ENCODE assay signal across 34 mouse cellular contexts in genomic region chr3:136086431-136086830, GRCm38 (mm10).
DNase-seq lines count a peak whose midpoint lies in the region; ATAC-seq and TF ChIP-seq lines count a peak whose summit lies in the region.
"Had no signal": no experiment of that assay in that cellular context is flagged by ENCODE, and none has a peak within 500 bp of the region (broad histone marks: within the 10 kb centered on the region; RNA-seq: fewer than 3 reads in every experiment).

No protein-coding gene starts in this region.

- no peak for TF ChIP-seq CTCF in left cerebral cortex, adult 2 months (IDR thresholded peaks at IDR 0.05)

- no peaks in the 10 kb centered on the region for H3K27me3 ChIP-seq in midbrain, embryonic 10.5 days (ENCODE audit: low read depth, poor library complexity, severe bottlenecking)
- H3K27me3 ChIP-seq: embryonic facial prominence, embryonic 13.5 days; hindbrain, embryonic 15.5 days; limb, embryonic 15.5 days; liver, embryonic 13.5 days; midbrain, embryonic 13.5 days had no signal

- H3K4me3 ChIP-seq in midbrain, embryonic 10.5 days = no peak overlapping the region
- H3K4me3 ChIP-seq in left cerebral cortex, adult 2 months = no peak overlapping the region
- H3K4me3 ChIP-seq: embryonic facial prominence, embryonic 13.5 days; forebrain, embryonic 10.5 days; heart, embryonic 10.5 days; hindbrain, embryonic 15.5 days; limb, embryonic 10.5 days; limb, embryonic 15.5 days; liver, embryonic 13.5 days; midbrain, embryonic 13.5 days had no signal

- H3K27ac ChIP-seq in midbrain, embryonic 10.5 days (replicated peaks) = no peak overlapping the region
- H3K27ac ChIP-seq in left cerebral cortex, adult 2 months = no peak overlapping the region
- H3K27ac ChIP-seq: embryonic facial prominence, embryonic 13.5 days; forebrain, embryonic 10.5 days; heart, embryonic 10.5 days; hindbrain, embryonic 15.5 days; limb, embryonic 10.5 days; limb, embryonic 15.5 days; liver, embryonic 13.5 days; macrophage; midbrain, embryonic 13.5 days; stomach, postnatal 0 days had no signal

- DNase-seq in A20 (ENCODE audit: low read depth, low spot score) (peak; percentile 10), MEL-GATA-1-ER (ENCODE audit: extremely low read depth, low read depth) (peak; percentile 84)
- DNase-seq in naive thymus-derived CD4-positive, alpha-beta T cell, adult 2 months (ENCODE audit: low read depth) = peak; percentile 6
- DNase-seq in midbrain, embryonic 10.5 days (ENCODE audit: low spot score) = no peak
- no peak for DNase-seq in left cerebral cortex, adult 2 months (ENCODE audit: extremely low spot score in 1 of 2, low spot score in 2 of 2)
- DNase-seq in frontal cortex, postnatal 14 days (ENCODE audit: low spot score in 2 of 2) = no peak
- DNase-seq: adrenal gland, postnatal 10 days; cerebellum, adult 11 months; cerebellum, adult 9-10 months; cerebellum, postnatal 36 days; forebrain, postnatal 0 days; gastrocnemius, postnatal 14 days; heart, adult 11 months; heart, postnatal 36 days; kidney, adult 2 months; kidney, postnatal 36 days; layer of hippocampus, postnatal 36 days; liver, embryonic 13.5 days; lung, adult 18-20 months; retina, postnatal 1 day; spleen, adult 18-20 months; thymus, adult 18-20 months; thymus, postnatal 25 days had no signal

- intact Hi-C loops in left cerebral cortex, adult 2 months (cut with DNase I) = no loop called here

- peak; percentile 60 for ATAC-seq in inflammation-experienced regulatory T-cells, adult 6 months
- ATAC-seq: forebrain, postnatal 0 days; lung, postnatal 0 days; midbrain, embryonic 13.5 days had no signal

- H3K36me3 ChIP-seq in midbrain, embryonic 10.5 days = no peaks in the 10 kb centered on the region
- H3K36me3 ChIP-seq: embryonic facial prominence, embryonic 13.5 days; forebrain, embryonic 10.5 days; heart, embryonic 10.5 days; hindbrain, embryonic 15.5 days; limb, embryonic 10.5 days; limb, embryonic 15.5 days; liver, embryonic 13.5 days; midbrain, embryonic 13.5 days had no signal

- H3K4me1 ChIP-seq in midbrain, embryonic 10.5 days = no peaks in the 10 kb centered on the region
- H3K4me1 ChIP-seq: embryonic facial prominence, embryonic 13.5 days; forebrain, embryonic 10.5 days; heart, embryonic 10.5 days; hindbrain, embryonic 15.5 days; liver, embryonic 13.5 days; midbrain, embryonic 13.5 days had no signal

- 86% methylated on average over 5 of the region's 5 CpGs for WGBS in midbrain, embryonic 10.5 days

- no peaks in the 10 kb centered on the region for H3K9me3 ChIP-seq in midbrain, embryonic 10.5 days (replicated peaks)
- H3K9me3 ChIP-seq: embryonic facial prominence, embryonic 13.5 days; forebrain, embryonic 10.5 days; heart, embryonic 10.5 days; hindbrain, embryonic 15.5 days; limb, embryonic 10.5 days; limb, embryonic 15.5 days; liver, embryonic 13.5 days; midbrain, embryonic 13.5 days had no signal

Comparison
In these comparisons a context has a peak if more than half of its experiments do, and no peak if none do; other contexts are left out.
1. DNase-seq: peak in A20 (single experiment), MEL-GATA-1-ER (single experiment) and naive thymus-derived CD4-positive, alpha-beta T cell, adult 2 months (single experiment); none in midbrain, embryonic 10.5 days (single experiment), left cerebral cortex, adult 2 months (0 of 2) and frontal cortex, postnatal 14 days (0 of 2).